18 mouse cellular contexts compared by ENCODE assay signal in the genomic region with DNA sequence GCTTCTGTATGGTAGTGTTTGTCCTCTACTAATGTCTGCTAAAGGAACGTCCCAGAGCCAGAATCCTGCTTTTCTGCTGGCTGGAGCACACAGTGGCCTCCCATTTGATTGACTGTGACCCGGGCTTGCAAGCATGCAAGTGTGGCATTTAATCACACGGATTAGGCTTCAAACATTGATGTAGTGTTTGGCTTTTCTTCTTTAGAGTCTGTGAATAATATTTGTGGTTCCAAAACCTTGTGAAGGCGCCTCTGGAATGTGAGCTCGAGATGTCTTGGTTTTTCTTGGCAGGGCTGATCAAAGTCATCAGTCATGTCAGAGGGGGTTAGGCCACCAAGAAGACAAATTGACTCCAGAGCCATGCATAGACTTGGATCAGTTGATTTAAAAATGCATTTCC.
A peak's percentile ranks its signal among the peaks of the same experiment; 100 is the strongest.
DNase-seq lines count a peak whose midpoint lies in the region; ATAC-seq and TF ChIP-seq lines count a peak whose summit lies in the region.
"Had no signal": no experiment of that assay in that cellular context is flagged by ENCODE, and none has a peak within 500 bp of the region (broad histone marks: within the 10 kb centered on the region; RNA-seq: fewer than 3 reads in every experiment).

No protein-coding gene starts in this region.

- H3K36me3 ChIP-seq in kidney, postnatal 0 days (ENCODE audit: insufficient read depth, low read length) = no peaks in the 10 kb centered on the region
- no peaks in the 10 kb centered on the region for H3K36me3 ChIP-seq in limb, embryonic 10.5 days
- H3K36me3 ChIP-seq: forebrain, embryonic 15.5 days; midbrain, embryonic 10.5 days; neural tube, embryonic 15.5 days had no signal

- DNase-seq in adrenal gland, adult 2 months = peak; percentile 17
- no peak for DNase-seq in adrenal gland, adult 8-10 months
- DNase-seq in fibroblast of lung, adult 2 months (ENCODE audit: low read depth) = peak; percentile 46
- DNase-seq in kidney, postnatal 0 days (ENCODE audit: low spot score) = peak; percentile 92
- DNase-seq in lung, postnatal 10 days = peak; percentile 73
- DNase-seq in limb, embryonic 10.5 days (ENCODE audit: low spot score) = no peak
- DNase-seq in right cerebral cortex, postnatal 14 days = no peak
- DNase-seq: adrenal gland, postnatal 25 days; cerebellum, adult 9-10 months; gastrocnemius, adult 2 months; heart, postnatal 4 days; retina, postnatal 1 day; thymus, postnatal 36 days had no signal

- no peak overlapping the region for H3K4me3 ChIP-seq in kidney, postnatal 0 days (replicated peaks; ENCODE audit: low read depth, low read length)
- no peak overlapping the region for H3K4me3 ChIP-seq in limb, embryonic 10.5 days
- H3K4me3 ChIP-seq: forebrain, embryonic 15.5 days; gastrocnemius, adult 2 months; midbrain, embryonic 10.5 days; neural tube, embryonic 15.5 days had no signal

- no peak overlapping the region for H3K9ac ChIP-seq in kidney, postnatal 0 days (ENCODE audit: low read depth, low read length)
- H3K9ac ChIP-seq: forebrain, embryonic 15.5 days; neural tube, embryonic 15.5 days had no signal

- WGBS in kidney, postnatal 0 days = 56% methylated on average over 5 of the region's 5 CpGs
- WGBS in limb, embryonic 10.5 days = 86% methylated on average over 5 of the region's 5 CpGs

- no peaks in the 10 kb centered on the region for H3K4me1 ChIP-seq in kidney, postnatal 0 days (replicated peaks; ENCODE audit: insufficient read depth, low read length)
- no peaks in the 10 kb centered on the region for H3K4me1 ChIP-seq in limb, embryonic 10.5 days
- H3K4me1 ChIP-seq: forebrain, embryonic 15.5 days; midbrain, embryonic 10.5 days; neural tube, embryonic 15.5 days had no signal

- H3K27ac ChIP-seq in kidney, postnatal 0 days = peak overlapping the region; percentile 9; the same call in 1 of the 2 replicates
- no peak overlapping the region for H3K27ac ChIP-seq in limb, embryonic 10.5 days
- H3K27ac ChIP-seq: forebrain, embryonic 15.5 days; gastrocnemius, adult 2 months; midbrain, embryonic 10.5 days; neural tube, embryonic 15.5 days had no signal

- TF ChIP-seq CTCF in kidney, postnatal 0 days (IDR thresholded peaks at IDR 0.05; ENCODE audit: low read depth) = no peak

- H3K9me3 ChIP-seq in kidney, postnatal 0 days (replicated peaks; ENCODE audit: low read length) = no peaks in the 10 kb centered on the region; the same call in 1 of the 2 replicates
- 0 out of 2 replicates have a peak, but pooled peaks cover under 1% of the 10 kb centered on the region for H3K9me3 ChIP-seq in limb, embryonic 10.5 days (replicated peaks)
- H3K9me3 ChIP-seq: forebrain, embryonic 15.5 days had no signal

- no peak overlapping the region for H3K4me2 ChIP-seq in kidney, postnatal 0 days (ENCODE audit: low read length)
- H3K4me2 ChIP-seq: forebrain, embryonic 15.5 days; heart, embryonic 11.5 days; neural tube, embryonic 15.5 days had no signal

- peak; percentile 63; the same call in 1 of the 2 replicates for ATAC-seq in kidney, postnatal 0 days (replicated peaks; ENCODE audit: low FRiP score, low read depth)
- no peak for ATAC-seq in inflammation-experienced regulatory T-cells, adult 6 months
- ATAC-seq: forebrain, embryonic 15.5 days had no signal

- H3K27me3 ChIP-seq in kidney, postnatal 0 days (ENCODE audit: insufficient read depth, low read length) = no peaks in the 10 kb centered on the region
- H3K27me3 ChIP-seq in limb, embryonic 10.5 days (ENCODE audit: low read depth, poor library complexity, severe bottlenecking) = no peaks in the 10 kb centered on the region
- H3K27me3 ChIP-seq: forebrain, embryonic 15.5 days; neural tube, embryonic 15.5 days had no signal

Comparison
In these comparisons a context has a peak if more than half of its experiments do, and no peak if none do; other contexts are left out.
1. DNase-seq: peak in adrenal gland, adult 2 months (single experiment), fibroblast of lung, adult 2 months (single experiment), kidney, postnatal 0 days (single experiment) and lung, postnatal 10 days (single experiment); none in adrenal gland, adult 8-10 months (single experiment), limb, embryonic 10.5 days (single experiment) and right cerebral cortex, postnatal 14 days (single experiment).